Mouse (Mus musculus) E14TG2a.4 (cell line): ENCODE data around the gene Wdr81.

Source experiments
- H3K27me3 ChIP-seq: 2 replicates; pipeline ENCODE4 v1.6.1; 2014; ENCODE audit warnings: low read length, control low read depth; ENCODE audit not compliant: insufficient read depth
- H3K36me3 ChIP-seq: 2 replicates; pipeline ENCODE4 v1.6.1; 2014; ENCODE audit warnings: low read length, control low read depth; ENCODE audit not compliant: insufficient read depth
- H3K4me1 ChIP-seq: replicated peaks from 2 replicates; pipeline ENCODE4 v1.6.1; 2014; ENCODE audit warnings: low read depth, low read length, control low read depth
- H3K4me3 ChIP-seq: replicated peaks from 2 replicates; pipeline ENCODE4 v1.5.1; 2014; ENCODE audit warnings: mild to moderate bottlenecking, low read length
- H3K9me3 ChIP-seq: 2 replicates; pipeline ENCODE4 v1.6.1; 2014; ENCODE audit warnings: low read length, control low read depth
- CTCF ChIP-seq: conservative IDR thresholded peaks from 2 replicates; pipeline ENCODE4 v1.5.1; 2014; ENCODE audit warnings: low read length
- NANOG ChIP-seq: IDR thresholded peaks from 2 replicates; pipeline ENCODE4 v1.6.1; 2014; ENCODE audit warnings: borderline replicate concordance, low read length, mixed read lengths
- POU5F1 ChIP-seq: IDR thresholded peaks from 2 replicates; pipeline ENCODE4 v1.6.1; 2014; ENCODE audit warnings: low read length, borderline replicate concordance

Wdr81 gene

DNA sequence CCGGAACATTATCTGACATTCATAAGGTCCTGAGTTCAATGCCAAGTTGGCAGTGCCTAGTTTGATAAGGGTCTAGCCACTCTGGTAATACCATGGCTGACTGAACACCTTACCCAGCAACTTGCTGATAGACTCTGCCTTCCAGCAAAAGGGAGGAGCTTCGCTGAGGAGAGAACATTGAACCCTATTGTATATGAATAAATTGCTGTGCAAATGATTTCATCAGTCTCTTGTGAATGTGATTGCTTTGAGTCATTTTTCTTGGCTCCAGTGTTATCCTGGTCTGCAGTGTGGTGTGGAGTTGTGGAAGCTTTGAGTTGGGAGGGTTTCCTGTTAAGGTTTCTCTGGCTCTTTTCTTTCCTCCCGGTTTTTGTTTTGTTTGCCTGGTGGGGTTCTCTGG is 16.2 kb upstream of the Wdr81 start:
- Histone ChIP-seq H3K27me3 (peaks cover 20% of the 10 kb centered on the region), H3K36me3 (peaks cover 4% of the 10 kb centered on the region), H3K4me1 (peaks cover 33% of the 10 kb centered on the region), H3K9me3 (no peaks in the 10 kb centered on the region; the same call in 1 of the 2 replicates), H3K4me3 (no peak overlapping the region)
- TF ChIP-seq CTCF (no peak), POU5F1 (no peak), NANOG (no peak)

DNA sequence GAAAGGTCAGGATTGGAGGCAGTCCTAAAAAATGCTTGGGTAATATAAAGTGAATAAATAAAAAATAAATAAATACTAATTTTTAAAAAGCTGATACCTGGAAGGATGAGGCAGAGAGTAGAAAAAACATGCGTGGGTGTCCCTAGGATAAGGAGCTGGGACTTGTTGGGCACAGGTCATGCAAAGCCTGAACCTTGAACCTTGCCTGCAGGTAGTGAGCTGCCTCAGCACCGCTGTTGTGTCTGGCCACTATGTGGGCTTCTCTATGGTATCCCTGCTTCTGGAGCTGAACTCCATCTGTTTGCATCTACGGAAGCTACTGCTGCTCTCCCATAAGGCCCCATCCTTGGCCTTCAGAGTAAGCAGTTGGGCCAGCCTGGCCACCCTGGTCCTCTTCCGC is 14.7 kb upstream of the Wdr81 start:
- peaks cover 43% of the 10 kb centered on the region for H3K4me1 ChIP-seq
- TF ChIP-seq CTCF = no peak

DNA sequence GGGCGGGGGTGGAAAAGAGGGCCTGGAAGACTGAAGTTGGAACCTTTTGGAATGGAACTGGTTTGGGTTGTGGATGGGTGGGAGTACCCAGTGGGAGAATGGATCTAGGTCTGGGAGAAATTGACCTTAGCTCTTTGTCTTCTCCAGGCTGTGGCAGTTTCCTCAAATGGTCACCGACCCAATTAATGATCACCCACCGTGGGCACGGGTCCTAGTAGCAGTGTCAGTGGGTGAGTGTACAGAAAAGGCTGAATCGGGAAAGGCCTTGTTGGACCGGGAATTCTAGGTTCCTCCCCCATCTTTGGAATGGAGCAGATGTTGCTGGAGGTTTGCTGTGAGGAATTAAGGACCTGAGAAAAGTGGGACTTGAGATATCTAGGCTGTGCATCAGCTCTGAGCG is 13.9 kb upstream of the Wdr81 start:
- no peaks in the 10 kb centered on the region for H3K9me3 ChIP-seq
- peaks cover 20% of the 10 kb centered on the region for H3K27me3 ChIP-seq
- peaks cover 46% of the 10 kb centered on the region for H3K4me1 ChIP-seq
- TF ChIP-seq POU5F1 (no peak), CTCF (no peak), NANOG (no peak)
- H3K4me3 ChIP-seq = peak overlapping the region; percentile 79
- peaks cover 27% of the 10 kb centered on the region for H3K36me3 ChIP-seq

More for the DNA sequence above, 14.7 kb upstream of the Wdr81 start:
- Histone ChIP-seq H3K36me3 (peaks cover 19% of the 10 kb centered on the region), H3K4me3 (no peak overlapping the region), H3K9me3 (no peaks in the 10 kb centered on the region), H3K27me3 (peaks cover 20% of the 10 kb centered on the region)

DNA sequence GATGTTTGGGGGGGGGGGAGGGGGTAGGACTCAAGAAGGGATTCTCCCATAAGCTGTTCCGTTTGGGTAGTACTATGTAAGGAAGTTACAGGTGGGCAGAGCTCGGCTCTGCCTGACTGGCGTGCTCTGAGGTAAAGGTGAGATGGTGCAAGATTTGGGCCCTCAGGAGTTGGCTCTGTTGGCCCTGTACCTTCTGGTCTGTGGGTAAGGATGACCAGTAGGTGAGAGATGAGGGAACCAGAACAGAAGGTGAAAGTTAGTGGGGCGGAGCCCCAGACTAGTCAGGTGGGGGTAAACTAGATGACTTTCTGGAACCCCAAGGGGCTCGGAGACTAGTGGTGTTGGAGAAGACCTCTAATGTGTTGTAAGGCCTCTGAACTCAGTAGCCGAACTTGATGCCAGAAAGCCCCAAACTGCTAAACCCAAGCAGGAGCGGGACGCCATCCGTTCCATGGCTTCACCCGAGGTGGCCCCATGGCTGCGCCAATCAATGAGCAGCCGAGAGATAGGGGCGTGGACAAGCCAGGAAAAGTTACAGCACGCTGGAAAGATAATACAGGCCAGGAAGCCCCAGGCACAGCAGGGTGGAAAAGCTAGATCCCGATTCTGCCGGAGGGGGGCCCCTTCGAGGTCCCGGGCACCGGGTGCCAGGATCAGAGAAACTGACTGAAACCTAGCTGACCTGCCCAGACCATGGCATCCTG is 13.1 kb upstream of the Wdr81 start:
- Histone ChIP-seq H3K36me3 (peaks cover 27% of the 10 kb centered on the region), H3K27me3 (peaks cover 17% of the 10 kb centered on the region), H3K9me3 (no peaks in the 10 kb centered on the region), H3K4me1 (peaks cover 47% of the 10 kb centered on the region), H3K4me3 (peak overlapping the region; percentile 79)
- TF ChIP-seq NANOG (no peak), CTCF (no peak), POU5F1 (no peak)

DNA sequence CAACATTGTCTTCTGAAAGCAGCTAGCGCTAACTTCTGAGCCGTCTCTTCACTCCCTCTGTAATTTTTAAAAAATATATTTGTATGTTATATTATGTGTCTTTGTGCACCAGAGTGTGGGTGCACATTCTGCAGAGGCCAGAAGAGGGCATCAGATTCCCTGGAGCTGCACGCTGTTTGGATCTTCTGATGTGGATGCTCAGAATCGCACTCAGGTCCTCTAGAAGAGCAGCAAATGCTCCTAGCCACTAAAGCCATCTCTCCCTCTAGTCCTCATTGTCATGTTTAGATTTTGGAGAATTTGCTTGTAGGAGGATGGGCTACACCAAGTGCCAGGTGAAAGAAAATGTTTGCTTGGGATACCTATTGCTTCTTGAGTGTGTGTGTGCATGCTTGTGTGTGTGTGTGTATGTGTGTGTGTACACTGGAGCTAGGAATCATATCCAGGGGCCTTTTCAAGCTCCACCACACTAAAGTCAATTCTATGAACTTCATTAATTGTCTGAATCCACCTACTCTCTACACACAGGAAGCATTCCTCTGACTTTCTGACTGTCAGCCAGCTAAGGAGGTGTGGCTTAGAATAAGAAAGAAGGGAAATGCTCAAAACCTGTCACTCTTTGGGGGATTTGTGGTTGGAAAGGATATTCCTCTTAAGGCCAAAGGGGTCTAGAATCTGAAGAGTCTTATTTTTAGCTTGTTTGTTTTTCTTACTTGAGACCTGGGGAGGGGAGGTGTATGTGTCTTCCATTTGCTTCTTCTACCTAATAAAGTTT is 12.4 kb upstream of the Wdr81 start:
- TF ChIP-seq POU5F1 (no peak), CTCF (peak; percentile 24; the same call in 1 of the 2 replicates), NANOG (no peak)
- Histone ChIP-seq H3K4me3 (no peak overlapping the region), H3K9me3 (no peaks in the 10 kb centered on the region), H3K4me1 (peaks cover 50% of the 10 kb centered on the region), H3K27me3 (peaks cover 17% of the 10 kb centered on the region), H3K36me3 (peaks cover 27% of the 10 kb centered on the region)

DNA sequence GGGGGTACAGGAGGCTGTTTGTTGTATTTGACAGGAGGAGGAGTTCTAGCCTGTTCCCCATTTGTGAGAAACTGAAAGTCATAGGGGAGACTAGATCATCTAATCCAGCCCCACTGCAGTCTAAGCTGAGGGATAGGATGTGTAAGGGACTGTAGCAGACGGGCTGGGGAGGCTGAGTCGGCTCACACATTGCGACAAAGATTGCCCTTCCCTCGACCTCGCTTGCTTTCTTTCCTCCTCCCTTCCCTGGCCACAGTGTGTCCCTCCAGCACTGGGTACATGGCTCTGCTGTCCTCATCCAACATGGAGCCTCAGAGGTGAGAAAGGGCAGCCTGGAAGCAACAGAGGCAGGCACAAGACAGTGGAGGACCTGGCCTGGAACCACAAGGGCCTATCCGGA is 10.5 kb upstream of the Wdr81 start:
- peaks cover 53% of the 10 kb centered on the region for H3K4me1 ChIP-seq
- H3K9me3 ChIP-seq = no peaks in the 10 kb centered on the region
- peaks cover 17% of the 10 kb centered on the region for H3K27me3 ChIP-seq
- H3K4me3 ChIP-seq = no peak overlapping the region
- TF ChIP-seq NANOG = no peak
- TF ChIP-seq POU5F1 = no peak
- no peak for TF ChIP-seq CTCF
- H3K36me3 ChIP-seq = peaks cover 27% of the 10 kb centered on the region

DNA sequence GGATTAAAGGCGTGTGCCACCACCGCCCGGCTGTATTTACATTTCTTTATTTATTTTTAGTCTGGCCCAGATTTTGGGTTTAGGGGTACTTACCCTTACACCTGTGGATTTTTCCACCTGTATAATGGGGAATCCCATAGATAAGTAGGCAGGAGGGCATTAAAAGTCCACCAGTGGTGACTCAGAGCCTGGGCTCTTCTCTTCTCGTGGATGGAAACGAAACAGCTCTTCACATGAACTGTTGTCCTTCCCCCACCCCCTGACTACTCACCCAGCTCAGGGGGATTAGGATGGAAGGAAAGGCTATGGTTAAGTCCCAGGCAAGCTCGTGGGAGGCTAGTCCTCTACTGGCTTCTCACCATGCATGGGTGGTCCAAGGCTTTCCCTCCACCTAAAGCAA is 9.9 kb upstream of the Wdr81 start:
- peaks cover 27% of the 10 kb centered on the region for H3K36me3 ChIP-seq
- peaks cover 13% of the 10 kb centered on the region for H3K27me3 ChIP-seq
- no peak overlapping the region for H3K4me3 ChIP-seq
- peaks cover 60% of the 10 kb centered on the region for H3K4me1 ChIP-seq
- no peaks in the 10 kb centered on the region for H3K9me3 ChIP-seq
- TF ChIP-seq CTCF = no peak
- TF ChIP-seq NANOG = no peak
- TF ChIP-seq POU5F1 = no peak

DNA sequence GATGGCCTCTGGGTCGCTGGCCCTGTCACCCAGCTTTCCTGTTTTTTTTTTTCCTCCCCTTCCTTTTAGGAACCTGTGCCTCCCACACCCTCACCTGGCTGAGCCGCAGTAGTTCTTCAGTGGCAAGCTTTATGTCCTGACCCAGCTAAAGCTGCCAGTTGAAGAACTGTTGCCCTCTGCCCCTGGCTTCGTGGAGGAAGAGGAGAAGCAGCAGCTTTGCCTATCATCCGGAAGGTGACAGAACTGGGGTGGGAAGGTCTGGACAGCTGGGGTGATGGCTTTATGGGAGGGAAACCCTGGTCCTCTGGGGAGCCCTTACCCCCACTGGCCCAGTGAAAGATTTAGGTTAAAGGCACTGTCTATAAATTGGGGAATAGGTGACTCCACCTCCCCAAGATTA is 9.1 kb upstream of the Wdr81 start:
- Histone ChIP-seq H3K36me3 (peaks cover 27% of the 10 kb centered on the region), H3K4me1 (peaks cover 64% of the 10 kb centered on the region), H3K27me3 (peaks cover 6% of the 10 kb centered on the region), H3K4me3 (peak overlapping the region; percentile 88; the same call in 1 of the 2 replicates), H3K9me3 (no peaks in the 10 kb centered on the region)
- TF ChIP-seq NANOG (no peak), CTCF (no peak), POU5F1 (no peak)

DNA sequence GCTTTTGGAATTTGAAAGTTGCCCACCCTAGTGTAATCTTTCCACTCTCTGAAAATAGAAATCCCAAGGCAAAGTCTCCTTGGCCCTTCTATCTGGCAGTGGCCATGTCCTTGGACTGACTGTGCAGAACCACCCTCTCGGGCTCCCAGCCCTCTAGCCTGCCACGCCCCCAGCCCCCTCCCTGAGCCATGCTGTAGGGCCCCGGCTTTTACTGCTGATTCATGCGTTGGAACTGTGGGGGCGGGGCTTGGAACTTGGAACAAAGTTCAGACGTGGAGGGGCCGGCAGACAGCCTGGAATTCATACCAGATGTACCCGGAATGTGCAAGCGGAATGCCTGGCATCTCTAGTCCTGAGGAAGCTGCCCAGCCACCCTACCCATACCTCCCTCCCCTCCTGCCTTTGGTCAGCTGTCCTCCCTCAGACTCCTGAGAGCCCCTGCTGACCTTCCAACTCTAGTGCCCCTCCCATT is 8.4 kb upstream of the Wdr81 start:
- peaks cover 27% of the 10 kb centered on the region for H3K36me3 ChIP-seq
- H3K27me3 ChIP-seq = no peaks in the 10 kb centered on the region
- H3K4me1 ChIP-seq = peaks cover 64% of the 10 kb centered on the region
- peak overlapping the region; percentile 88 for H3K4me3 ChIP-seq
- no peaks in the 10 kb centered on the region for H3K9me3 ChIP-seq
- no peak for TF ChIP-seq POU5F1
- no peak for TF ChIP-seq NANOG
- TF ChIP-seq CTCF = no peak
